Mouse (Mus musculus) CH12.LX (cell line): ENCODE measurements around the gene Clec3a. TPM values are rescaled to one million over a fixed set of nuclear protein-coding genes. Genes with fewer than 3 reads are reported as not detected.

ENCODE experiments used
- DNase-seq: peaks from one replicate; pipeline ENCODE4 v3.0.0-alpha.2; 2013; ENCODE audit errors: extremely low read depth
- H3K27ac ChIP-seq: 2 replicates; pipeline ENCODE4 v1.5.1; 2012; ENCODE audit warnings: low read depth, mild to moderate bottlenecking, control low read depth, moderate library complexity; ENCODE audit not compliant: insufficient read depth
- H3K27me3 ChIP-seq: replicated peaks from 2 replicates; pipeline ENCODE3; 2012; ENCODE audit warnings: inconsistent platforms
- H3K36me3 ChIP-seq, 2 experiments: replicated peaks in 1 of 2; 2 replicates each; pipeline versions ENCODE3 to v1.6.1; 2012; ENCODE audit warnings: inconsistent platforms in 1 of 2, low read length in 1 of 2, mild to moderate bottlenecking in 1 of 2, mixed read lengths in 1 of 2, moderate library complexity in 1 of 2; ENCODE audit not compliant: control insufficient read depth in 1 of 2, insufficient read depth in 1 of 2
- H3K4me1 ChIP-seq, 2 experiments: 2 replicates each; pipeline ENCODE4 v1.6.1; 2012; ENCODE audit warnings: inconsistent platforms in 1 of 2, moderate library complexity in 1 of 2; ENCODE audit not compliant: insufficient read depth in 2 of 2, control insufficient read depth in 1 of 2
- H3K4me2 ChIP-seq: 2 replicates; pipeline ENCODE4 v1.6.1; 2012; ENCODE audit warnings: low read depth, mild to moderate bottlenecking, control low read depth; ENCODE audit not compliant: poor library complexity, insufficient read depth, severe bottlenecking
- H3K4me3 ChIP-seq, 3 experiments: fragments of 150-350 bp in 1 of 3; sonication (generic) in 1 of 3; replicated peaks in 1 of 3; 2 replicates each; pipeline versions ENCODE3 to v1.5.1; 2011 to 2012; ENCODE audit warnings: low read depth in 2 of 3, low read length in 2 of 3, mild to moderate bottlenecking in 2 of 3, moderate library complexity in 2 of 3, control low read depth in 1 of 3, improper control_type of control experiment in 1 of 3, inconsistent platforms in 1 of 3, mixed read lengths in 1 of 3; ENCODE audit not compliant: poor library complexity in 1 of 3
- H3K79me2 ChIP-seq: replicated peaks from 2 replicates; pipeline ENCODE4 v1.6.1; 2012; ENCODE audit warnings: mild to moderate bottlenecking, moderate library complexity; ENCODE audit not compliant: control insufficient read depth, poor library complexity, insufficient read depth, severe bottlenecking; ENCODE audit errors: extremely low read depth
- H3K9ac ChIP-seq: 2 replicates; pipeline ENCODE4 v1.6.1; 2012; ENCODE audit warnings: low read depth, mild to moderate bottlenecking, control low read depth, moderate library complexity; ENCODE audit not compliant: insufficient read depth
- H3K9me3 ChIP-seq: replicated peaks from 2 replicates; pipeline ENCODE3; 2012; ENCODE audit warnings: low read length, inconsistent platforms, mixed read lengths
- BHLHE40 ChIP-seq: IDR thresholded peaks from 2 replicates; pipeline ENCODE4 v1.6.1; 2011; ENCODE audit warnings: mild to moderate bottlenecking, low read depth, low read length, improper control_type of control experiment
- CHD1 ChIP-seq: IDR thresholded peaks from 2 replicates; pipeline ENCODE4 v1.6.1; 2012; ENCODE audit warnings: low read depth, low read length, improper control_type of control experiment, inconsistent platforms
- CHD2 ChIP-seq: IDR thresholded peaks from 2 replicates; pipeline ENCODE4 v1.6.1; 2011; ENCODE audit warnings: low read length, improper control_type of control experiment
- CTCF ChIP-seq, 2 experiments: IDR thresholded peaks in 1 of 2; conservative IDR thresholded peaks in 1 of 2; 2 replicates each; pipeline ENCODE4 v1.5.1; 2011 to 2012; ENCODE audit warnings: low read depth in 2 of 2, low read length in 2 of 2, improper control_type of control experiment in 1 of 2, inconsistent platforms in 1 of 2, mild to moderate bottlenecking in 1 of 2, moderate library complexity in 1 of 2
- E2F4 ChIP-seq: IDR thresholded peaks from 2 replicates; pipeline ENCODE4 v1.6.1; 2011; ENCODE audit warnings: low read depth, low read length, improper control_type of control experiment; ENCODE audit not compliant: insufficient replicate concordance
- ELF1 ChIP-seq: IDR thresholded peaks from 2 replicates; pipeline ENCODE4 v1.6.1; 2014; ENCODE audit warnings: low read depth, mild to moderate bottlenecking, inconsistent platforms, low read length, improper control_type of control experiment
- EP300 ChIP-seq: IDR thresholded peaks from 2 replicates; pipeline ENCODE4 v1.6.1; 2011; ENCODE audit warnings: low read length, improper control_type of control experiment
- ETS1 ChIP-seq: conservative IDR thresholded peaks from 2 replicates; pipeline ENCODE4 v1.6.1; 2012; ENCODE audit warnings: low read depth, mild to moderate bottlenecking, inconsistent platforms, low read length, improper control_type of control experiment, moderate library complexity
- GABPA ChIP-seq: IDR thresholded peaks from 2 replicates; pipeline ENCODE4 v1.6.1; 2012; ENCODE audit warnings: low read depth, low read length, improper control_type of control experiment, inconsistent platforms; ENCODE audit not compliant: insufficient replicate concordance
- HCFC1 ChIP-seq: IDR thresholded peaks from 2 replicates; pipeline ENCODE4 v1.6.1; 2012; ENCODE audit warnings: low read depth, mild to moderate bottlenecking, inconsistent platforms, low read length, improper control_type of control experiment
- IRF4 ChIP-seq: IDR thresholded peaks from 2 replicates; pipeline ENCODE4 v1.6.1; 2014; ENCODE audit warnings: low read depth, mild to moderate bottlenecking, inconsistent platforms, low read length, improper control_type of control experiment
- JUN ChIP-seq: IDR thresholded peaks from 2 replicates; pipeline ENCODE4 v1.6.1; 2011; ENCODE audit warnings: low read depth, mild to moderate bottlenecking, low read length, improper control_type of control experiment, moderate library complexity; ENCODE audit not compliant: insufficient read depth
- JUND ChIP-seq: conservative IDR thresholded peaks from 2 replicates; pipeline ENCODE4 v1.6.1; 2011; ENCODE audit warnings: low read depth, low read length, improper control_type of control experiment
- KAT2A ChIP-seq: IDR thresholded peaks from 2 replicates; pipeline ENCODE4 v1.6.1; 2012; ENCODE audit warnings: low read length, improper control_type of control experiment, inconsistent platforms; ENCODE audit not compliant: insufficient replicate concordance
- MAFK ChIP-seq: IDR thresholded peaks from 2 replicates; pipeline ENCODE4 v1.6.1; 2011; ENCODE audit warnings: low read length, improper control_type of control experiment; ENCODE audit not compliant: insufficient replicate concordance
- MAX ChIP-seq: IDR thresholded peaks from 2 replicates; pipeline ENCODE4 v1.6.1; 2011; ENCODE audit warnings: low read length, improper control_type of control experiment
- MAZ ChIP-seq: IDR thresholded peaks from 2 replicates; pipeline ENCODE4 v1.6.1; 2012; ENCODE audit warnings: low read depth, mild to moderate bottlenecking, inconsistent platforms, low read length, improper control_type of control experiment, moderate library complexity
- MEF2A ChIP-seq: IDR thresholded peaks from 2 replicates; pipeline ENCODE4 v1.6.1; 2014; ENCODE audit warnings: low read depth, mild to moderate bottlenecking, inconsistent platforms, low read length, improper control_type of control experiment, borderline replicate concordance
- MXI1 ChIP-seq: IDR thresholded peaks from 2 replicates; pipeline ENCODE4 v1.6.1; 2011; ENCODE audit warnings: mild to moderate bottlenecking, low read depth, low read length, improper control_type of control experiment
- MYC ChIP-seq: IDR thresholded peaks from 2 replicates; pipeline ENCODE4 v1.6.1; 2011; ENCODE audit warnings: low read depth, mild to moderate bottlenecking, improper control_type of control experiment, low read length
- NELFE ChIP-seq: IDR thresholded peaks from 2 replicates; pipeline ENCODE4 v1.6.1; 2011; ENCODE audit warnings: low read depth, low read length, improper control_type of control experiment
- NRF1 ChIP-seq: IDR thresholded peaks from 2 replicates; pipeline ENCODE4 v1.6.1; 2014; ENCODE audit warnings: low read depth, mild to moderate bottlenecking, inconsistent platforms, low read length, improper control_type of control experiment, moderate library complexity
- PAX5 ChIP-seq: IDR thresholded peaks from 2 replicates; pipeline ENCODE4 v1.6.1; 2012; ENCODE audit warnings: low read length, inconsistent platforms, mixed read lengths
- POLR2A ChIP-seq: IDR thresholded peaks from 2 replicates; pipeline ENCODE4 v1.6.1; 2011; ENCODE audit warnings: low read depth, mild to moderate bottlenecking, improper control_type of control experiment, low read length
- POLR2AphosphoS2 ChIP-seq: IDR thresholded peaks from 2 replicates; pipeline ENCODE4 v1.6.1; 2011; ENCODE audit warnings: low read depth, low read length, improper control_type of control experiment
- RAD21 ChIP-seq: IDR thresholded peaks from 2 replicates; pipeline ENCODE4 v1.6.1; 2011; ENCODE audit warnings: low read depth, mild to moderate bottlenecking, low read length, improper control_type of control experiment, moderate library complexity
- RCOR1 ChIP-seq: conservative IDR thresholded peaks from 2 replicates; pipeline ENCODE4 v1.6.1; 2012; ENCODE audit warnings: low read depth, mild to moderate bottlenecking, inconsistent platforms, low read length, improper control_type of control experiment
- SIN3A ChIP-seq: IDR thresholded peaks from 2 replicates; pipeline ENCODE4 v1.6.1; 2012; ENCODE audit warnings: low read length, improper control_type of control experiment, inconsistent platforms
- SMC3 ChIP-seq: IDR thresholded peaks from 2 replicates; pipeline ENCODE4 v1.6.1; 2011; ENCODE audit warnings: low read depth, low read length, improper control_type of control experiment
- TBP ChIP-seq: conservative IDR thresholded peaks from 2 replicates; pipeline ENCODE4 v1.6.1; 2011; ENCODE audit warnings: low read depth, low read length, improper control_type of control experiment
- TCF12 ChIP-seq: IDR thresholded peaks from 2 replicates; pipeline ENCODE4 v1.6.1; 2014; ENCODE audit warnings: low read depth, mild to moderate bottlenecking, inconsistent platforms, low read length, improper control_type of control experiment
- UBTF ChIP-seq: IDR thresholded peaks from 2 replicates; pipeline ENCODE4 v1.6.1; 2012; ENCODE audit warnings: low read depth, mild to moderate bottlenecking, inconsistent platforms, low read length, improper control_type of control experiment, moderate library complexity
- USF1 ChIP-seq: IDR thresholded peaks from 2 replicates; pipeline ENCODE4 v1.6.1; 2014; ENCODE audit warnings: low read depth, mild to moderate bottlenecking, inconsistent platforms, low read length, improper control_type of control experiment
- USF2 ChIP-seq: conservative IDR thresholded peaks from 2 replicates; pipeline ENCODE4 v1.6.1; 2011; ENCODE audit warnings: low read depth, low read length, improper control_type of control experiment
- ZC3H11A ChIP-seq: IDR thresholded peaks from 2 replicates; pipeline ENCODE4 v1.6.1; 2012; ENCODE audit warnings: low read depth, mild to moderate bottlenecking, inconsistent platforms, low read length, improper control_type of control experiment
- ZKSCAN1 ChIP-seq: IDR thresholded peaks from 2 replicates; pipeline ENCODE4 v1.6.1; 2012; ENCODE audit warnings: low read depth, inconsistent platforms, low read length, improper control_type of control experiment, borderline replicate concordance
- ZMIZ1 ChIP-seq: IDR thresholded peaks from 2 replicates; pipeline ENCODE4 v1.6.1; 2012; ENCODE audit warnings: low read depth, mild to moderate bottlenecking, inconsistent platforms, low read length, improper control_type of control experiment
- ZNF384 ChIP-seq: IDR thresholded peaks from 2 replicates; pipeline ENCODE4 v1.6.1; 2012; ENCODE audit warnings: low read depth, low read length, improper control_type of control experiment, inconsistent platforms
- dilution Hi-C: fragments of 300-500 bp; cut with MboI; formaldehyde crosslinking; loops from 2 replicates; pipeline ENCODE4 v1.14.3; 2020; ENCODE audit warnings: low sequenced_read_pairs; ENCODE audit not compliant: extremely low pct_unique_long_range_greater_than_20kb, extremely low pct_ligation_motif_present
- in situ Hi-C: fragments of 300-500 bp; cut with MboI; formaldehyde crosslinking; loops from 3 replicates; pipeline ENCODE4 v1.14.3; 2019; ENCODE audit warnings: low sequenced_read_pairs, low pct_ligation_motif_present, low pct_unique_long_range_greater_than_20kb, mixed read lengths
- polyA plus RNA-seq: library from polyadenylated mRNA; unstranded; fragments of >175 nt; gene quantifications from 2 replicates; pipeline ENCODE4 v1.2.1, GENCODE M21; 2012; ENCODE audit warnings: low read depth; ENCODE audit not compliant: insufficient read length
- total RNA-seq, 2 experiments: library from RNA; depleted of rRNA; stranded (reverse); fragments of 300-350 nt in 1 of 2; fragments of >200 nt in 1 of 2; gene quantifications; 2 replicates each; pipeline ENCODE4 v1.2.3; 2012 to 2014

Clec3a gene
- total and polyA plus RNA-seq, 3 experiments = not detected

GRCm38 (mm10) chr8:114439334-114440204 lies 21.7 kb downstream of the Clec3a start, which contains the start of gene Wwox:
Gene Wwox, plus strand, starts transcription at chr8:114439655.
- peak within 1 kb of the TSS; percentile 85 for H3K27ac ChIP-seq
- in situ Hi-C loops (loop anchor here (10.0 to 25.0 kb wide), 2 partner anchors 375 to 777 kb away; no protein-coding TSS in a partner anchor), dilution Hi-C loops (no loop called here)
- TF ChIP-seq NELFE (peak; percentile 72), SMC3 (peak; percentile 23), CHD2 (peak; percentile 91), IRF4 (peak; percentile 82), NRF1 (peak; percentile 96), CHD1 (no peak), ZMIZ1 (no peak), POLR2A (peak; percentile 80), SIN3A (peak; percentile 99), TCF12 (peak; percentile 79), BHLHE40 (peak; percentile 88), PAX5 (no peak), ETS1 (no peak), RAD21 (no peak; the same call in 1 of the 2 replicates), E2F4 (peak; percentile 89; the same call in 1 of the 2 replicates), MEF2A (peak; percentile 77), EP300 (no peak), MXI1 (peak; percentile 91), RCOR1 (no peak), JUN (no peak), ZC3H11A (no peak), USF2 (no peak; the same call in 1 of the 2 replicates), KAT2A (peak; percentile 86; the same call in 1 of the 2 replicates), POLR2AphosphoS2 (no peak), MYC (peak; percentile 62), ELF1 (peak; percentile 100), MAX (peak; percentile 68), TBP (peak; percentile 80; the same call in 1 of the 2 replicates), JUND (no peak), CTCF (conservative IDR thresholded peaks at IDR 0.05 in 1 of 2, IDR thresholded peaks at IDR 0.05 in 1 of 2; ENCODE audit: low read depth in 2 of 2, low read length in 2 of 2) (peak; percentile 66 to 76), HCFC1 (peak; percentile 93), ZNF384 (no peak), ZKSCAN1 (no peak), GABPA (no peak; the same call in 1 of the 2 replicates), MAFK (no peak), USF1 (no peak), MAZ (peak; percentile 92), UBTF (no peak)
- peak; percentile 97 for DNase-seq
- H3K9me3 ChIP-seq = no peaks in the 10 kb centered on the region
- peaks cover 8% of the 10 kb centered on the region for H3K27me3 ChIP-seq
- peaks cover 3 to 25% of the 10 kb centered on the region in 2 experiments; a peak in 2 of 4 replicates for H3K4me1 ChIP-seq
- H3K4me2 ChIP-seq = peak within 1 kb of the TSS; percentile 90
- peak within 1 kb of the TSS; percentile 93 to 97 (median 96) for H3K4me3 ChIP-seq
- no peaks in the 10 kb centered on the region for H3K79me2 ChIP-seq
- H3K36me3 ChIP-seq = peaks cover 0 to 23% of the 10 kb centered on the region in 2 experiments
- H3K9ac ChIP-seq = peak within 1 kb of the TSS; percentile 67
